Mouse (Mus musculus) granulocyte monocyte progenitor cell, adult 5-6 weeks (primary cell): ENCODE data around the gene Tll2. TPM values are rescaled to one million over a fixed set of nuclear protein-coding genes. Genes with fewer than 3 reads are reported as not detected.

ENCODE experiments used
- ATAC-seq: replicated peaks from 2 replicates; pipeline ENCODE4 v1.8.0; 2016; ENCODE audit warnings: mild to moderate bottlenecking, moderate TSS enrichment, inconsistent platforms; ENCODE audit not compliant: poor library complexity, severe bottlenecking
- total RNA-seq, 2 experiments: library from RNA; stranded (forward) in 1 of 2; stranded (reverse) in 1 of 2; fragments of 200-712, 200-1000 nt in 1 of 2; fragments of >200 nt in 1 of 2; fragmentation: Nextera tagmentation in 1 of 2; gene quantifications; 2 replicates each; pipeline ENCODE4 v1.2.3; 2014 to 2017

Gene Tll2
- total RNA-seq (2014; fragmentation: Nextera tagmentation) (not detected in 2 replicates), total RNA-seq (2017) (not detected in 2 replicates)

DNA sequence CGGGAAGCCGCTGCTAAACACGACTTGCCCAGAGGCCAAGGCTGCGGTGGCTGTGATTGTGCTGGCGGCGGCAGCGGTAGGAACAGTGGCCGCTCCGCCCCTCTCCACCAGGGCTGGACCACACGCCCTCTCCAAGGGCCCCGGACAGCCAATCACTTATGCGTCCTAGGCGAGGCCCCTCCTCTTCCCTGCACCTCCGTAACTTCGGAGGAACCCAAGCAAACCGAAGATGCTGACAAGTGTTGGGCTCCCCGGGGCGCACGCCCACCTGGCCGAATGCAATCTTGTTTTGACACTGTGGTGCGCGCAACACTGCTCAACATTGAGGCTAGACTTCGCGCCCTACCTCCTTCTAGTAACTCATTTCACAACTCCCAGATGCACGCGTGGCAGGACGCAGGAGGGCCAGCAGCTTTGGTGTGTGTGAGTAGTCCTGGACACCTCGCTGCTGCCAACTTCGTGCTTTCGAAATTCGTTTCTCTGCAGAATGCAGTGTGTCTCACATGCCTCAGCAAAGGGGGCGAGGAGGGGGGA, at the start of gene Tll2:
Tll2 (minus strand) TSS at position 25 of the 534 bp plus-strand sequence.
- peak; percentile 80 for ATAC-seq

DNA sequence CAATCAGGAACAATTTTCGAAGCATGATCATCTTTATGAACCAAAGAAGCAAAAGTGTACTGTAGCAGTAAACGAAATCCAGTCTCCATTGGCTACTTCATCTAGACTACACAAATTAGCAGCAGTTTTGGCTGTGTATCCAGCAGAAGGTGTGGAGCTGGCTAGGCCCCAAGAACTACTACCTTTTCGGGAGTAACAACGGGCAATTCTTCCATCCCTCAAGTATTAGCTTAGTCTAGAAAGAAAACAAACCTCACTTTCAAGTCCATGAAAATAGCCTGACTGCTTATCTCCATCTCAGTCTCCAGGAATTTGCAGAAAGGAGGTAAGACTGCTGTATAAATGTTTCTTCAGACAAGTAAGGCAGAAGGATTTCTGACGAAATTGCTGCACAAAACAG, 47.9 kb upstream of the Tll2 start:
- no peak for ATAC-seq

GRCm38 (mm10) chr19:41248968-41249367, 42.3 kb upstream of the Tll2 start:
- no peak for ATAC-seq

- no peak for ATAC-seq
These were observed 41.6 kb upstream of the Tll2 start for GRCm38 (mm10) chr19:41248271-41248670.

GRCm38 (mm10) chr19:41246271-41246670, 39.6 kb upstream of the Tll2 start:
- peak; percentile 60 for ATAC-seq

GRCm38 (mm10) chr19:41244581-41244980, 37.9 kb upstream of the Tll2 start:
- ATAC-seq: peak; percentile 46; the same call in 1 of the 2 replicates

DNA sequence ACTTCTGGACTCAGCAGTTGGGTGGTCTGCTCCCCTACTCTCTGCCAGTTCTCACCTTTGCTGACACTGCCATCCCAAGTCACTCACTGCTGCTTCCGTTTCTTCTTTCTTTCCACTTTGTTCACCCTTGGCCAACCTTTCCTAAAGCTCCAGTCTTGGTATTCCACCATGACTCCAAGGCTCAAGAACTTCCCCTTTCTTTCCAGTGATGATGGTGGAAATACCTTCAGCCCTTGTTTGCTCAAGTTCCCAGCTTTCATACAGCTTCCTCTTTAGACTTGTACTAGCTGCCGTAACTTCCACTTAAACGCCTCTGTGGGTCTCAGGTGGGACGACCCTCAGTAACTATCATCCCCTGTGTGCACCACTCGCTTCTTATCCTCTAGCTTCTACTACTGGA, 35.4 kb upstream of the Tll2 start:
- ATAC-seq: peak; percentile 63

DNA sequence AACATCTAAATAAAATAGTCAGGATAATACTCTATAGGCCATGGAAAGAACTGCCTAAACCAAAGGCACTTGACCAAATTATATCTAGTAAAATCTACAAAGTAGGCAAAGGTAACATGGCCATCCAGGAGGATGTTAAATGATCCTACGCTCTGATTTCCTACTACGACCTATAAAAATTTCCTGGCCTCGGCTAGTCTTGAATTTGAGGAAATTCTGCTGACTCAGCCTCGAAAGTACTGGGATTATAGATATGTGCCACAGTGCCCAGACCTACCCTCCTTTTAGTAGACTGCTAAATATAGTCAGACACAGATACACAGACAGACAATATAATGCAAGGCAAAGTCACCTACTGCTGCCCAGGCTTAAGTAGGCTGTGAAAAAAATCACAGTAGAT, 27.1 kb upstream of the Tll2 start:
- no peak for ATAC-seq

GRCm38 (mm10) chr19:41208326-41208725, 1.7 kb upstream of the Tll2 start:
- no peak for ATAC-seq

GRCm38 (mm10) chr19:41206041-41206810, 409 bp downstream of the Tll2 start:
- ATAC-seq: no peak; the same call in 1 of the 2 replicates

DNA sequence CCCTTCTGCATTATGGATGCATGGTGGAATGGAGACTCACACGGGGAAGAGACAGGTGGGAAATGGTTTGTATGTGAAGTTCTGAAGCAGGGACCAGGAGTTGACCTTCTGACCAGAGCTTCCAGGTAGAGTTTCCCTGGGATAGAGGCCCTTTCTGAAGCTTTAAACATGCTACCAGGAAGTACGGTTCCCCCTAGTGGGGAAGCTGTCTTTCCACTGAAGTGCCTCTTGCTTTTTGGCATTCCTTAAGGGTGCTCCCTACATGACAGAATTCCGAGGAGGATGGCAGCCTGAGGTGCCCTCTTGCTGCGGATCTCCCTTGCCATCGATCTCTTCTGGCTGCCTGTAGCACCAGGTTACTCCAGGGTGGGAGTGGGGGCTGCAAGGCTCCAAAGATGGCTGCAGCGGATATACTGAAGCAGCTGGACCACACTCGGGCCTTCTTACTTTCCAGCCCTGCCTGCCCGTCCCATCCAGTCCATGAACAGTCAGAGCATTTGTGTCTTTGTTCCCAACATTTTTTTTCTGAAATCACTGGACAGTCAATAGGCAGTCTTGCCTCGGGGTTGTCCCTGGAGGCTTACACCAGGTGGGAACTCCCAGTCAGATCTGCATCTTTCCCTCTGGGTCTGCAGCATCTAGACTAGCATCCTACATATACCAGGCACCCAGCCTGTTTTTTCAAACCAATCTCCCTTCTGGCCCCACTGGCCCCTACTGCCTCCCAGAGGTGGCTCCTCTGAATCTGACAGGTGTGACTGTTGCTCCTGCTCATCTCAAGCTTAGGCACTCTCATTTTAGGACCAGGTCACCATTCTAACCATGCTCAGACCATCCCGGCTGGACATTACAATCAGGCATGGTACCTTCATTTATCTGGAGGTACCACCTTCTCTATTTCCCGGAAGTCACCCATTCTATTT, 2.2 kb downstream of the Tll2 start:
- no peak for ATAC-seq

- no peak for ATAC-seq
These were observed 9.0 kb downstream of the Tll2 start for GRCm38 (mm10) chr19:41197606-41198005.

GRCm38 (mm10) chr19:41193379-41193778, 13.3 kb downstream of the Tll2 start:
- no peak for ATAC-seq

DNA sequence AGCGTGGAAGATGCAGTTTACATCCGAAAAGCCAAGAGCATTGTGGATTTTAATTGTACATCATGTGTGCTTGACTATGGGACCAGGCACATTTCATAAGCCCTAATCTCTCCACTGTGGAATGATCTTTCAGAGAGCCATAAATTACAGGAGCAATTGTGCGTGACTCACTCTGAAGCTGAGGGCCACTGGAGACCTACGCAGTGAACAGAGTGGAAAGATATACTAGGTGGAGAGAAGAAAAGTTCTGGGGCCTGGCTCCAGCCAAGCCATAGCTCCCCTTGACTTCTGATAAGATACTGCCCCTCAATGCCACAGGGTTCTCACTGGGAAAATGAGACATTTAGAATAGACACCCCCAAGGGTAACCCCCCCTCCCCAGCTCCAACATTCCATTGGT, 13.7 kb downstream of the Tll2 start:
- ATAC-seq: no peak

DNA sequence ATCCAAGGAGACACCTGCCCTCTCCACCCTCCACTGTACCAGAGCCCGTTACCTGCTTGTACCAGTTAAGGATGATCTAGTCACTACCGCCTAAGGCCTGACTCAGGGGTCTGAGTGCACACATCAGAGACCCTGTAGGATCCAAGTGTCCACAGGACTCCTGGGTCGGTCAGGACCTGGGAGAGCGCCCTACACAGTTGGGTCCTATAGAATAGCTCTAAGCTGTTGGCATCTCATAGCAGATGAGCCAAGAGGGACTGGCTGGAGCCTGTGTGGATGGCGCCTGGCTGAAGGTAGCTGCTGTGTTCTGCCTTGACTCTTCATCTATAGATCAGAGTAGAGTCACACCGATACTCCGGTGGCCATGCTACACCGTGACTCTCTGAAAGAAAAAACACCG, 14.9 kb downstream of the Tll2 start:
- no peak for ATAC-seq

DNA sequence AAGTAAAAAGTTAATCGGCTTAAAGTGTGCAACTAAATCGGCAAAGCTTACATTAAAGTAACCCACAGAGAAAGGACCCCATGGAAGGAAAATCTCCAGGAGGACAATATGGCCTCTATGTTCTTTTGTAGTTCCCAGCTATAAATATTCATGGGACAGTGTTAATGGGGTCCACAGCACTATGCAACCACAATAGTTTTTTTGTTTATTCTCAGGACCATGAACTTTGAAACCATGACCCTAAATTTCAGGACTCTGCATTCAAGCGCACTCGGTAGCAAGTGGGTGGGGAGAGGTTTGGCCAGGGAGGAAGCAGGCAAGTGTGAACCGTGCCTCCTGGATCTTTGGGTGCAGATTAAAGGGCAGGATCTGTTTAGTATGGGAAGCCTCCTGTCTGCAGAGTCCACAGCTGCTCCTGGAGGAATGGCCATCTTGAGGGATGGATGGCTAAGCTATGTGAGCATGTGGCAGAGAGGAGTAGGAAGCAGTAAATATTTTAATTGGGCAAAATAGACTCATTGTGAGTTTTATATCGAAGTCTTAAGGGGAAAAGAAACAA, 15.7 kb downstream of the Tll2 start:
- ATAC-seq: no peak

DNA sequence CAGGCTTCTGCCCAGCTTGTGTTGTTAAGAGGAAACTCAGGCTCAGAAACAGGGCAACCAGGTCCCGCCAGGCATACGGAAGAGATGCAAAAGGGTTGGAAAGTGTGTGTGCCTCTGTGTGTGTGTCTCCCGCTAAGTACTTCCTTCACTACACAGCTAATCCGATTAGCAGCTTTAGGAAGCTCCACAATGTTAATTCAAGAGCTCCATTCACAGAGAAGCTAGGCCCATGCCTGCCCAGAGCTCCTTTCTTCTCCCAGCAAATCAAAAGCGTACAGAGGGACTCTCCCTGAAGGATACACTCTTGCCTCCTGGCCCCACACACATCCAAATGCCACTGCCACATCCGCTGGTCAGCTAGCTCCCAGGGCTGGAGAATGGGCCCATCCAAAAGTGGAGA, 29.3 kb downstream of the Tll2 start:
- no peak for ATAC-seq

- no peak for ATAC-seq
These were observed 29.8 kb downstream of the Tll2 start for GRCm38 (mm10) chr19:41176881-41177280.

DNA sequence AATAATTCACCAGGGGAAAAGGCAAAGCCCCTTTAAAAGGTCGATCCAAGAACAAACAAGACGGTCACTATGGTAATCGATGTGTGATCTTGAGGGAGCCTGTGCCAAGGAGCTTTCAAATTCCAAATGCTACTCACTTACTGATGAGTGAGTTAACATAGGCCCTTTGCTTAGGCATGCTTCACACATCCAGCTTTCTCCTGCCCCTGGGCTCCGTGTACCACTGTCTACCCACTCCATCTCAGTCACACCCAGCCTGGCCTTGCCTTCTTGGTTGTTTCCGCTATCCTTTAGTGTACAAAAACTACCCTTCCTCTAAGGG, 40.8 kb downstream of the Tll2 start:
- ATAC-seq: no peak

DNA sequence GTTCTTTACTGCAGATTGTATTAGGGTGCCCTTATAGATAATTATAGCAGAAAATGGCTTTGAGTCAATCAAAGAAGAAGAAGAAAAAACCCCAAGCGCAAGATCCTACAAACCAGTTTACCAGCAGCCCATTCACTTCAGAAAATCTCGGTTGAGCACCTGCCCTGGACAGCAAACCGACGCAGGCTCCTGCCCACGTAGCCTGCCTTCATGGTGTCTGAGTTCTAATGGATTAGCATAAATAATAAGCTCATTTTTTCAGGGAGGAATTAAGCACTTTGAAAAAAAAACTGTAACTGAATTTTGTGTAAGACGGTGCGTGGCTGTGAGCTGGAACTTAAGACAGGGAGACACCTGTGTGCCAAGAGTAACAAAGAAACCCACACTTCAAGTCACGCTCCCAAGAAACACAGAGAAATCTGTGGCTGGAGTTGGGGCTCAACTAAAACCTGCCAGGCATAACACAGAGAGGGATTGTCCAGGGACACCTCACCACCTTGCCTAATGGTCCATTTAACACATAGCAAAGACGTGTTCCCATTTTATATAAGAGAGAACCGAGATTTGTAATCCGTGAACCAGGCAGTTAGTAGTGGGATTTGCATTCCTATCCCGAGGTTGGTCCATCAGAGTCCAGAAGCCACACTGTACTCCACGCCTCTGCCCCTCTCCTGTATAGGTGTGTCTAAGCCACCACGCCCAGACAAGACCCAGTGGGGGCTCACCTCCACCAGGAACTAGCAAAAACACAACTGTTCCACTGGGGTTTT, 41.3 kb downstream of the Tll2 start:
- ATAC-seq: no peak
